Mouse (Mus musculus) heart, postnatal 10 days (tissue): Measurements from ENCODE around the gene Rd3. TPM values are rescaled to one million over a fixed set of nuclear protein-coding genes. Genes with fewer than 3 reads are reported as not detected.

ENCODE experiments used
- microRNA-seq, 2 experiments: library from miRNA; unstranded; fragments of <30 nt; microRNA quantifications; one replicate each; pipeline ENCODE4 v1.2.0; 2022
- total RNA-seq, 2 experiments: library from RNA; stranded (reverse); gene quantifications; 2 replicates each; pipeline ENCODE4 v1.2.3; 2021

Rd3 gene
- total RNA-seq, 2 experiments from 2014 or later = 0.67 to 0.84 TPM

Small RNA genes within 50 kb of the gene (microRNA-seq; reads per million reads assigned to microRNA genes)
- 0.24 to 0.70 reads per million in 2 experiments for gene Mir3473c

Other genes starting within 250 kb of the Rd3 start
- gene Nek2, start 155.9 kb upstream of the Rd3 start, total RNA-seq = 1 to 10 TPM; 7.0 to 8.5 TPM
- 10 to 100 TPM; 26.3 to 31.3 TPM for gene Slc30a1, start 70.6 kb upstream of the Rd3 start, total RNA-seq
- 10 to 100 TPM in 1 of 2 experiments, 1 to 10 TPM in 1; 8.6 to 11.7 TPM for gene Traf5, start 115.2 kb downstream of the Rd3 start, total RNA-seq
- 10 to 100 TPM; 44.2 TPM for gene Rcor3, start 160.7 kb downstream of the Rd3 start, total RNA-seq
- gene Kcnh1, start 213.4 kb downstream of the Rd3 start, total RNA-seq = under 1 TPM; 0.25 to 0.38 TPM